Mouse (Mus musculus): ENCODE data around the gene Zmynd12. TPM values are rescaled to one million over a fixed set of nuclear protein-coding genes. Genes with fewer than 3 reads are reported as not detected.
A peak's percentile ranks its signal among the peaks of the same experiment; 100 is the strongest.

Zmynd12 gene
- total and polyA plus RNA-seq, 3 experiments: 0.25 to 0.75 (median 0.53) TPM

DNA sequence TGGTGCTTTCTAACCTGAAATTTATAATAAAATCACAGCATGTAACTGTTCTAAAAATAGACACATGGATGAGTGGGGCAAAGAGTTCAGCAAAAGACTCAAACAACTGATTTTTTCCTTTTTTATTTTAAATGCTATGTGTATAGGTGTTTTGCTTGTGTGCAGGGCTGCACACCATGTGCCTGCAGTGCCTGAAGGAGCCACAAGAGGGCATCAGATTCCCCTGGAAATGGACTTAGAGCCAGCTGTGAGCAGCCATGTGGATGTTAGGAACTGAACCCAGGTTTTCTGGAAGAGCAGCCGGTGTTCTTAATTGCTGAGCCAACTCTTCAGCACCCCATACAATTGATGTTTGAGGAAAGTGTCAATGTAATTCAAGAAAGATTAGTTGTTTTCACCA is 32.2 kb upstream of the Zmynd12 start:
- Histone ChIP-seq H3K27me3 (replicated peaks) (peaks cover 9% of the 10 kb centered on the region), H3K4me1 (ENCODE audit: control insufficient read depth in 1 of 2, insufficient read depth in 2 of 2) (peaks cover 0 to 8% of the 10 kb centered on the region in 2 experiments; a peak in 1 of 4 replicates), H3K9ac (ENCODE audit: insufficient read depth, low read depth) (no peak overlapping the region), H3K27ac (ENCODE audit: insufficient read depth, low read depth) (no peak overlapping the region), H3K4me2 (ENCODE audit: insufficient read depth, low read depth, poor library complexity, severe bottlenecking) (no peak overlapping the region), H3K36me3 (replicated peaks in 1 of 2; ENCODE audit: control insufficient read depth in 1 of 2, insufficient read depth in 1 of 2, low read length in 1 of 2) (no peaks in the 10 kb centered on the region), H3K4me3 (replicated peaks in 1 of 3; ENCODE audit: low read depth in 2 of 3, low read length in 2 of 3, poor library complexity in 1 of 3) (no peak overlapping the region), H3K79me2 (replicated peaks; ENCODE audit: control insufficient read depth, extremely low read depth, insufficient read depth, poor library complexity, severe bottlenecking) (no peaks in the 10 kb centered on the region), H3K9me3 (replicated peaks; ENCODE audit: low read length) (peaks cover 2% of the 10 kb centered on the region)
- DNase-seq (ENCODE audit: extremely low read depth): peak; percentile 47
- peak; percentile 49 to 69 for TF ChIP-seq CTCF (conservative IDR thresholded peaks at IDR 0.05 in 1 of 2, IDR thresholded peaks at IDR 0.05 in 1 of 2; ENCODE audit: low read depth in 2 of 2, low read length in 2 of 2)
- peak; percentile 68 for TF ChIP-seq SMC3 (IDR thresholded peaks at IDR 0.05; ENCODE audit: low read depth, low read length)
- TF ChIP-seq RAD21 (IDR thresholded peaks at IDR 0.05; ENCODE audit: low read depth, low read length): peak; percentile 56
- TF ChIP-seq RCOR1 (conservative IDR thresholded peaks at IDR 0.05; ENCODE audit: low read depth, low read length): no peak
- dilution Hi-C loops (cut with MboI; ENCODE audit: extremely low pct_ligation_motif_present, extremely low pct_unique_long_range_greater_than_20kb, low sequenced_read_pairs): no loop called here
- in situ Hi-C loops (cut with MboI; ENCODE audit: low pct_ligation_motif_present, low pct_unique_long_range_greater_than_20kb, low sequenced_read_pairs): no loop called here

DNA sequence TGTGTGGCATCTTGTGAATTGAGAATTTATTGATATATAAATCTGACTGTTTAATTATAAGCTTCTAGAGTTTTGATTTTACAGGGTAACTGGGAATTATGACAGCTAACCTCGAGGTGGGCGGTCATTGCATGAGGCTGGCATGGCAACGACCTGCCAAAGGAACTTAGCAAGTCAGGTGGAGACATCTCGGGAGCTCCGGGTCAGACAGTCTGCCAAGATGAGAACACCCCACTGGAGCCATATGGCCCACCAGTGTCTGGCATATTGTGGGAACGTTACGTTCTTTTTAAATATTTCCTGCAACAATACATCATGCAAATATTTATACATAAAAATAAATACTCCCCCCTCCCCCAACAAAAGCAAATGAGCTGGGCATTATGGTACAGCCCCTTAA is 23.9 kb upstream of the Zmynd12 start:
- H3K9ac ChIP-seq (ENCODE audit: insufficient read depth, low read depth): no peak overlapping the region
- no peak for DNase-seq (ENCODE audit: extremely low read depth)
- H3K9me3 ChIP-seq (replicated peaks; ENCODE audit: low read length): peaks cover 8% of the 10 kb centered on the region
- in situ Hi-C loops (cut with MboI; ENCODE audit: low pct_ligation_motif_present, low pct_unique_long_range_greater_than_20kb, low sequenced_read_pairs): no loop called here
- TF ChIP-seq CHD2 (IDR thresholded peaks at IDR 0.05; ENCODE audit: low read length): no peak
- no peak for TF ChIP-seq USF2 (conservative IDR thresholded peaks at IDR 0.05; ENCODE audit: low read depth, low read length)
- no peak for TF ChIP-seq PAX5 (IDR thresholded peaks at IDR 0.05; ENCODE audit: low read length)
- no peak for TF ChIP-seq KAT2A (IDR thresholded peaks at IDR 0.05; ENCODE audit: insufficient replicate concordance, low read length)
- TF ChIP-seq ETS1 (conservative IDR thresholded peaks at IDR 0.05; ENCODE audit: low read depth, low read length): no peak
- TF ChIP-seq BHLHE40 (IDR thresholded peaks at IDR 0.05; ENCODE audit: low read depth, low read length): no peak
- no peak for TF ChIP-seq ZKSCAN1 (IDR thresholded peaks at IDR 0.05; ENCODE audit: borderline replicate concordance, low read depth, low read length)
- TF ChIP-seq POLR2AphosphoS2 (IDR thresholded peaks at IDR 0.05; ENCODE audit: low read depth, low read length): no peak
- no peak for TF ChIP-seq MAX (IDR thresholded peaks at IDR 0.05; ENCODE audit: low read length)
- H3K27me3 ChIP-seq (replicated peaks): peaks cover 2% of the 10 kb centered on the region
- H3K4me3 ChIP-seq (replicated peaks in 1 of 3; ENCODE audit: low read depth in 2 of 3, low read length in 2 of 3, poor library complexity in 1 of 3): no peak overlapping the region
- H3K36me3 ChIP-seq (replicated peaks in 1 of 2; ENCODE audit: control insufficient read depth in 1 of 2, insufficient read depth in 1 of 2, low read length in 1 of 2): no peaks in the 10 kb centered on the region
- no peak overlapping the region for H3K4me2 ChIP-seq (ENCODE audit: insufficient read depth, low read depth, poor library complexity, severe bottlenecking)
- H3K27ac ChIP-seq (ENCODE audit: insufficient read depth, low read depth): no peak overlapping the region
- H3K79me2 ChIP-seq (replicated peaks; ENCODE audit: control insufficient read depth, extremely low read depth, insufficient read depth, poor library complexity, severe bottlenecking): no peaks in the 10 kb centered on the region
- dilution Hi-C loops (cut with MboI; ENCODE audit: extremely low pct_ligation_motif_present, extremely low pct_unique_long_range_greater_than_20kb, low sequenced_read_pairs): no loop called here
- 0 out of 4 replicates have a peak, but pooled peaks cover 0 to 2% of the 10 kb centered on the region in 2 experiments for H3K4me1 ChIP-seq (ENCODE audit: control insufficient read depth in 1 of 2, insufficient read depth in 2 of 2)

DNA sequence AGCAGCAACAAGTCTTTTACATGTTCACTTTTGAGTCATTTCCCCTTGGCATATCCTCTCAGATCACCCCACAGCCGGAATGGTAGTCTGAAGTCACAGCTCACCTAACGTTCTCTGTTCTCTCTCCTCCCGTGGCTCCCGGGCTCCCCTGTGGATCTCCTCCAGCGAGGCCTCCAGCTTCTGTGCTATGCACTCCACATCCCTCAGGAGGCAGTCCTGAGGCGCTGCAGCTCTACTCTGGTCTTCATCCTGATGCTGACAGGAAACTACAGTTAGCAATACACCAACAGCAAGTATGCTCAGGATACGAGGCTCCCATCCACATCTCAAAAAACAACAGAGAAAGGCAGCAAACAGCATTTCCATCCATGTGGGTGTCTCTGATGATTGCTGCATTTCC is 21.7 kb upstream of the Zmynd12 start:
- Histone ChIP-seq H3K4me2 (ENCODE audit: insufficient read depth, low read depth, poor library complexity, severe bottlenecking) (no peak overlapping the region), H3K9me3 (replicated peaks; ENCODE audit: low read length) (peaks cover 8% of the 10 kb centered on the region), H3K79me2 (replicated peaks; ENCODE audit: control insufficient read depth, extremely low read depth, insufficient read depth, poor library complexity, severe bottlenecking) (no peaks in the 10 kb centered on the region), H3K4me1 (ENCODE audit: control insufficient read depth in 1 of 2, insufficient read depth in 2 of 2) (0 out of 4 replicates have a peak, but pooled peaks cover 0 to 2% of the 10 kb centered on the region in 2 experiments), H3K36me3 (replicated peaks in 1 of 2; ENCODE audit: control insufficient read depth in 1 of 2, insufficient read depth in 1 of 2, low read length in 1 of 2) (no peaks in the 10 kb centered on the region), H3K27me3 (replicated peaks) (no peaks in the 10 kb centered on the region), H3K9ac (ENCODE audit: insufficient read depth, low read depth) (no peak overlapping the region), H3K27ac (ENCODE audit: insufficient read depth, low read depth) (no peak overlapping the region), H3K4me3 (replicated peaks in 1 of 3; ENCODE audit: low read depth in 2 of 3, low read length in 2 of 3, poor library complexity in 1 of 3) (no peak overlapping the region)
- dilution Hi-C loops (cut with MboI; ENCODE audit: extremely low pct_ligation_motif_present, extremely low pct_unique_long_range_greater_than_20kb, low sequenced_read_pairs): no loop called here
- in situ Hi-C loops (cut with MboI; ENCODE audit: low pct_ligation_motif_present, low pct_unique_long_range_greater_than_20kb, low sequenced_read_pairs): no loop called here
- TF ChIP-seq ELF1 (IDR thresholded peaks at IDR 0.05; ENCODE audit: low read depth, low read length): no peak
- TF ChIP-seq ZNF384 (IDR thresholded peaks at IDR 0.05; ENCODE audit: low read depth, low read length): no peak
- no peak for TF ChIP-seq MEF2A (IDR thresholded peaks at IDR 0.05; ENCODE audit: borderline replicate concordance, low read depth, low read length)
- no peak for TF ChIP-seq BHLHE40 (IDR thresholded peaks at IDR 0.05; ENCODE audit: low read depth, low read length)
- TF ChIP-seq MAFK (IDR thresholded peaks at IDR 0.05; ENCODE audit: insufficient replicate concordance, low read length): no peak
- no peak for TF ChIP-seq SMC3 (IDR thresholded peaks at IDR 0.05; ENCODE audit: low read depth, low read length)
- no peak for TF ChIP-seq USF1 (IDR thresholded peaks at IDR 0.05; ENCODE audit: low read depth, low read length)
- DNase-seq (ENCODE audit: extremely low read depth): no peak

Data from CH12.LX (cell line).